In genomic region chr8:41550095-41550420, GRCm38 (mm10) we compare ENCODE assay signal across 18 mouse cellular contexts.
A peak's percentile ranks its signal among the peaks of the same experiment; 100 is the strongest.
DNase-seq lines count a peak whose midpoint lies in the region; ATAC-seq lines count a peak whose summit lies in the region.
"Had no signal": no experiment of that assay in that cellular context is flagged by ENCODE, and none has a peak within 500 bp of the region (broad histone marks: within the 10 kb centered on the region; RNA-seq: fewer than 3 reads in every experiment).

No protein-coding gene starts in this region.

- no peak overlapping the region for H3K27ac ChIP-seq in forebrain, embryonic 14.5 days (ENCODE audit: low read depth, low read length)
- H3K27ac ChIP-seq in forebrain, embryonic 13.5 days: no peak overlapping the region
- 0 out of 2 replicates have a peak overlapping the region, but pooled peaks have one; percentile 4 for H3K27ac ChIP-seq in embryonic facial prominence, embryonic 15.5 days (replicated peaks)
- H3K27ac ChIP-seq: heart, embryonic 15.5 days; hindbrain, embryonic 12.5 days; neural tube, embryonic 13.5 days had no signal

- 84% methylated on average over 2 of the region's 2 CpGs for WGBS in forebrain, embryonic 14.5 days
- 80% methylated on average over 2 of the region's 2 CpGs for WGBS in forebrain, embryonic 13.5 days
- 51% methylated on average over 2 of the region's 2 CpGs for WGBS in embryonic facial prominence, embryonic 15.5 days

- no peaks in the 10 kb centered on the region for H3K27me3 ChIP-seq in forebrain, embryonic 14.5 days (replicated peaks; ENCODE audit: control insufficient read depth, insufficient read depth, low read length)
- H3K27me3 ChIP-seq in forebrain, embryonic 13.5 days: no peaks in the 10 kb centered on the region
- H3K27me3 ChIP-seq in embryonic facial prominence, embryonic 15.5 days: no peaks in the 10 kb centered on the region
- H3K27me3 ChIP-seq: heart, embryonic 15.5 days; hindbrain, embryonic 12.5 days; neural tube, embryonic 13.5 days had no signal

- H3K9ac ChIP-seq in forebrain, embryonic 14.5 days (ENCODE audit: low read length): no peak overlapping the region
- no peak overlapping the region for H3K9ac ChIP-seq in forebrain, embryonic 13.5 days
- H3K9ac ChIP-seq in embryonic facial prominence, embryonic 15.5 days: no peak overlapping the region
- H3K9ac ChIP-seq: heart, embryonic 15.5 days; hindbrain, embryonic 12.5 days; neural tube, embryonic 13.5 days had no signal

- no peak for ATAC-seq in forebrain, embryonic 14.5 days
- ATAC-seq in forebrain, embryonic 13.5 days: no peak; the same call in 1 of the 2 replicates
- ATAC-seq in embryonic facial prominence, embryonic 15.5 days (ENCODE audit: insufficient number of reproducible peaks, low FRiP score, low TSS enrichment, low read depth): no peak; the same call in 1 of the 2 replicates

- H3K9me3 ChIP-seq in forebrain, embryonic 14.5 days (replicated peaks; ENCODE audit: control insufficient read depth, low read length): no peaks in the 10 kb centered on the region
- no peaks in the 10 kb centered on the region for H3K9me3 ChIP-seq in forebrain, embryonic 13.5 days (replicated peaks)
- H3K9me3 ChIP-seq in embryonic facial prominence, embryonic 15.5 days (replicated peaks): no peaks in the 10 kb centered on the region
- H3K9me3 ChIP-seq: heart, embryonic 15.5 days; hindbrain, embryonic 12.5 days; neural tube, embryonic 13.5 days had no signal

- no peaks in the 10 kb centered on the region for H3K4me1 ChIP-seq in forebrain, embryonic 14.5 days (ENCODE audit: control insufficient read depth, insufficient read depth, low read length)
- no peaks in the 10 kb centered on the region for H3K4me1 ChIP-seq in forebrain, embryonic 13.5 days
- peaks cover 22% of the 10 kb centered on the region for H3K4me1 ChIP-seq in embryonic facial prominence, embryonic 15.5 days
- H3K4me1 ChIP-seq: heart, embryonic 15.5 days; hindbrain, embryonic 12.5 days had no signal

- H3K36me3 ChIP-seq in forebrain, embryonic 14.5 days (ENCODE audit: control insufficient read depth, insufficient read depth, low read length): no peaks in the 10 kb centered on the region
- no peaks in the 10 kb centered on the region for H3K36me3 ChIP-seq in forebrain, embryonic 13.5 days (ENCODE audit: poor library complexity, severe bottlenecking)
- no peaks in the 10 kb centered on the region for H3K36me3 ChIP-seq in embryonic facial prominence, embryonic 15.5 days
- H3K36me3 ChIP-seq: heart, embryonic 15.5 days; hindbrain, embryonic 12.5 days; neural tube, embryonic 13.5 days had no signal

- H3K4me2 ChIP-seq in forebrain, embryonic 14.5 days (ENCODE audit: low read length): no peak overlapping the region
- H3K4me2 ChIP-seq in forebrain, embryonic 13.5 days: no peak overlapping the region
- no peak overlapping the region for H3K4me2 ChIP-seq in embryonic facial prominence, embryonic 15.5 days (replicated peaks)
- H3K4me2 ChIP-seq: heart, embryonic 15.5 days; hindbrain, embryonic 12.5 days; liver, embryonic 11.5 days had no signal

- no peak overlapping the region for H3K4me3 ChIP-seq in forebrain, embryonic 14.5 days (ENCODE audit: low read depth, low read length)
- no peak overlapping the region for H3K4me3 ChIP-seq in forebrain, embryonic 13.5 days
- no peak overlapping the region for H3K4me3 ChIP-seq in embryonic facial prominence, embryonic 15.5 days (replicated peaks)
- H3K4me3 ChIP-seq: heart, embryonic 15.5 days; hindbrain, embryonic 12.5 days; neural tube, embryonic 13.5 days had no signal

- intact Hi-C loops in left cerebral cortex, postnatal 4 days (cut with DNase I): no loop called here

- peak; percentile 60 for DNase-seq in forebrain, embryonic 14.5 days (ENCODE audit: low spot score)
- DNase-seq in left cerebral cortex, postnatal 4 days: peak; percentile 75
- DNase-seq in left cerebral cortex, adult 18-20 months (ENCODE audit: low spot score in 2 of 2): no peak
- DNase-seq in Muller cell, postnatal 12 days (ENCODE audit: inconsistent ontology term): peak; percentile 3
- no peak for DNase-seq in adrenal gland, postnatal 36 days
- no peak for DNase-seq in heart, postnatal 4 days
- DNase-seq: adrenal gland, adult 2 months; cerebellum, adult 2 months; heart, adult 18-20 months; kidney, adult 8-10 months; kidney, postnatal 4 days; thymus, adult 18-20 months had no signal

Comparison
In these comparisons a context has a peak if more than half of its experiments do, and no peak if none do; other contexts are left out.
1. DNase-seq: peak in forebrain, embryonic 14.5 days (single experiment), left cerebral cortex, postnatal 4 days (single experiment) and Muller cell, postnatal 12 days (single experiment); none in left cerebral cortex, adult 18-20 months (0 of 2), adrenal gland, postnatal 36 days (0 of 2) and heart, postnatal 4 days (single experiment).